Mouse (Mus musculus) B cell, adult 2 months (primary cell): ENCODE measurements around the gene Acox2.

Experiments used
- DNase-seq, 2 experiments: peaks; one replicate each; pipeline ENCODE4 v3.0.0; 2022

The Acox2 gene

GRCm38 (mm10) chr14:8209896-8210295 is 49.3 kb downstream of the Acox2 start:
- no peak for DNase-seq

- DNase-seq = no peak
Measured at GRCm38 (mm10) chr14:8208876-8209275, 50.3 kb downstream of the Acox2 start.

- DNase-seq = no peak
Measured at GRCm38 (mm10) chr14:8207543-8207942, 51.6 kb downstream of the Acox2 start.

- DNase-seq = no peak
Measured at GRCm38 (mm10) chr14:8207105-8207504, 52.0 kb downstream of the Acox2 start.

- no peak for DNase-seq
Measured at GRCm38 (mm10) chr14:8206179-8206910, 52.8 kb downstream of the Acox2 start.

- no peak for DNase-seq
Measured at GRCm38 (mm10) chr14:8201715-8202114, 57.4 kb downstream of the Acox2 start.

- DNase-seq = no peak
Measured at GRCm38 (mm10) chr14:8200769-8201168, 58.4 kb downstream of the Acox2 start.

- no peak for DNase-seq
Measured at GRCm38 (mm10) chr14:8192727-8193126, 66.4 kb downstream of the Acox2 start.

- no peak for DNase-seq
Measured at GRCm38 (mm10) chr14:8191331-8191965, 67.7 kb downstream of the Acox2 start.

GRCm38 (mm10) chr14:8190556-8190955 is 68.6 kb downstream of the Acox2 start:
- no peak for DNase-seq

- DNase-seq = no peak
Measured at GRCm38 (mm10) chr14:8186278-8187045, 72.7 kb downstream of the Acox2 start.

- no peak for DNase-seq
Measured at GRCm38 (mm10) chr14:8183330-8183729, 75.8 kb downstream of the Acox2 start.

- no peak for DNase-seq
Measured at GRCm38 (mm10) chr14:8180371-8181035, 78.7 kb downstream of the Acox2 start.

- DNase-seq = no peak
Measured at GRCm38 (mm10) chr14:8176251-8176650, 82.9 kb downstream of the Acox2 start.
